Mouse (Mus musculus) lung, postnatal 0 days (tissue): ENCODE results near the gene Klhl40.

ENCODE experiments used
- CTCF ChIP-seq: IDR thresholded peaks from 2 replicates; pipeline ENCODE4 v1.5.1; 2016; ENCODE audit warnings: antibody characterized with exemption, mild to moderate bottlenecking
- EP300 ChIP-seq: IDR thresholded peaks from 2 replicates; pipeline ENCODE4 v1.6.1; 2016; ENCODE audit warnings: antibody characterized with exemption, mild to moderate bottlenecking, control low read depth

DNA sequence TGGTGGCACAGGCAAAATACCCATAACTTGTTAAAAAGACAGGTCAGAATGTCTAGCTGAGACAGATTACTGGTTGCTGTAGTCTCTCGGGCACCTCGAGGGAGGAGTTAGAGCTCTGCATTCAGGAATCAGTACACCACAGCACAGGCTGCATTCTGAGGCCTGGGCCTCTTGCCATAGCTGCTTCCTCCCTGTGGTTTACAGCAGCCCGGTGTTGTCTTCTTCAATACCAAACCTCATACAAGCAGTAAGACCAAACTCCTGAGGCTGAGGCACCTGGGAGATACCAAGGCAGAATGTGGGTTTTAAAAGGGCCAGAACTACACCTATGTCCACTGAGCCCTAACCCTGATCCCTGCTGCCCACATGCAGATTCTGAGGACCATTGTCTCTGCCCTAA, 20.0 kb upstream of the Klhl40 start:
- TF ChIP-seq CTCF (no peak), EP300 (no peak)
